Mouse (Mus musculus) layer of hippocampus, adult 9-10 months (tissue): ENCODE data around the gene Krtcap3.
A peak's percentile ranks its signal among the peaks of the same experiment; 100 is the strongest.

Experiments
- DNase-seq: peaks from one replicate; pipeline ENCODE4 v3.0.0; 2022; ENCODE audit warnings: low spot score

The Krtcap3 gene

DNA sequence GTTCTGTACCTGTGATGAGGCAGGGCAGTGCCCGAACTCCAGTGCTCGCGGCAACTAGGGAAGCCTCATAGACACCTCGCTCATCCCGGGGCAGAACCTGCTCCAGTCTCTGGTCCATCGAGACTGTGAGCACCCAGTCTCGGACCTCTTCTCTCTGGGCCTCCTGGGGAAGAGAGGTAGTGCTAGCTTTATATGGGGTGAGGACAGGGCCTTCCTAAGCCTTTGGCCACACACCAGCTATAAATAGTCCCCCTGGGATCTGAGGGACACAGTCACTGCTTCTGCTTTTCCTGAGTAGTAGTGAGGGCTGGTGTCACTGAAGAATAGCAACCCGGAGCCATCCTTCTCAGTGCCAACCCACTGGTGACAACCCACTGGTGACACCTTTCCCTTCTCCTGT, 2.3 kb downstream of the Krtcap3 start:
- no peak for DNase-seq

DNA sequence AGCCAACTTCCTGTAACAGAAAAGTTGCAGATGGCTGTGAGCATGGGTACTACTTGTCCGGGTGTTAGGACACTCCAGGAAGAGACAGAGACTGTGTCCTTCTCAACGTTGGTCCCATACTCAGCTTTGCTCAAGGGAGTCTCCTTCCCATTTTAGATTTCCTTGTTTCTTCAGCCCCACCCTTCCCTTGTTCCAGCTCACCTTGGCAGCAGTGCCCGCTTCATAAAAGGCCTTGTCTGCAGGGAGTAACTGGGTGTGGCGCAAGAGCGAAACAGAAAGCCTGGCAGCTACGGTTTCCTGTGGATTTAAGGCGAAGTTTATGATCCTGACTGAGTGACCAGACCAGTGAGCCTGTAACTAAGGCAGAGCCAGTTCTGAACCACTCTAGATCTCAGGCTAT, 3.0 kb downstream of the Krtcap3 start:
- no peak for DNase-seq

DNA sequence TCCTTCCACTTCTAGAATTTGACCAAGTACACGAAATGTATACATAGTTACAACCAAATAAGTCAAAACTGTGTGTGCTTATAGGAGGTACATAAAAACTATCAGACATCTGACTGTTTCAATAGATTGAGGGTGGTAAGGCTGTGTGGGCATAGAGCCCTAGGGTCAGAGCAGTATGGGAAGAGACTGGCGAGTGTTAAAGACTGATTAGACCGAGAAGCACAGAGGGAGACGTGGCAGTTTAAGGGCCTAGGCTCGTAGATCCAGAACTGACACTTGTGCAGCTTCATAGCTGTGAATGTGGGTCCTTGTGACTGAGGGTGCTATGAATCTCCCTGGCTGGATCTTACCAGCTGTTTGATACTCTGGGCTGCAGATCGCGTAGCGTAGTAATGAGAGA, 3.4 kb downstream of the Krtcap3 start:
- no peak for DNase-seq

DNA sequence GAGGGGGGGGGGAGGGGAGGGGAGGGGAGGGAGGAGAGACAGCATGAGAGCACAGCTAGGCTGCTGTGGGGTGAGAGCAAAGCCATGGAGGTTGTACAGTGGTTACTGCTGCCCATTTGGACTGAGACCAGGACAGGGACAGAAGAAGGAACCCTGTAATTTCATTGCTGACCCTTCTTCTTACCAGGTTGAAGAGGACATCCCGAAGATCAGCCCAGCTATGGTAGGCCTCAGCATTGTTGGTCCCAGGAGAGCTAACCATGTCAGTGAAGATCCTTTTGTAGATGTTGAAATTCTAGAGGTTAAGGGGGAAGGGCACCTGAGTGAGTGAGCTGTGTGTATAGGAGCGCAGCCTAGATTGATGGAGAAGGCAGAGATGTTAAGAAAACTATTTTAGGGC, 3.9 kb downstream of the Krtcap3 start:
- no peak for DNase-seq

DNA sequence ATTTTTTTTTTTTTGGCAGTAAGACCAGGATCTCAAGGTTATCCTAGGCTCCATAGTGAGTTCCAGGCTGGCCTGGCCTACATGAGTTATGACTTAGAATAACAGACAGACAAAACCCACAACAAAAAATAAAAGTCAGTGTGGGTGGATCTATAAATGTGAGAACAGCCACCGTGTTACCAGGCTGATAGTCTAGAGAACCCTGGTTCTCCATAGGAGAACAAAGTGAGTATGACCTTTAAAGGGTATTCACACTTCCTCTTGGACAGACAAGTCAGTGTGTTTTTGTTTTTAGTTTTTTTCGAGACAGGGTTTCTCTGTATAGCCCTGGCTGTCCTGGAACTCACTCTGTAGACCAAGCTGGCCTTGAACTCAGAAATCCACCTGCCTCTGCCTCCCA, 4.5 kb downstream of the Krtcap3 start:
- no peak for DNase-seq

DNA sequence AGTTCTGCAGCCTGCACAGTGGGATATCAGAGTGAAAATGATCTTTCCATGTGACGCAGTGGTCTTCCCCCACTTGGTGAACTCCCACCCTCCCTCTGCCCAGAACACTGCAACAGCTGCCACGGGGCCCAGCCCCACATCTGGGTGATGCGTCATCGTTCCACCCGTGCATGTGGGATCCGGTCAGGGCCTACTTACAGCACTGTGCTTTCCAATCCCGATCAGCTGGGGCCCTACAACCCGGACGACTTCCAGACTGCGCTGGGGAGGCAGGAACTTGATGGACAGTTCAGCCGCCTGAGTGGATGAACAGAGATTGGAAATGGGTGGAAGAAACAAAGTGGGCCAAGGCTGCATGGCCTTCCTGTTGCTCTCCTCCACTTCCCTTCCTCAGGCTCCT, 6.1 kb downstream of the Krtcap3 start:
- DNase-seq, result no peak

DNA sequence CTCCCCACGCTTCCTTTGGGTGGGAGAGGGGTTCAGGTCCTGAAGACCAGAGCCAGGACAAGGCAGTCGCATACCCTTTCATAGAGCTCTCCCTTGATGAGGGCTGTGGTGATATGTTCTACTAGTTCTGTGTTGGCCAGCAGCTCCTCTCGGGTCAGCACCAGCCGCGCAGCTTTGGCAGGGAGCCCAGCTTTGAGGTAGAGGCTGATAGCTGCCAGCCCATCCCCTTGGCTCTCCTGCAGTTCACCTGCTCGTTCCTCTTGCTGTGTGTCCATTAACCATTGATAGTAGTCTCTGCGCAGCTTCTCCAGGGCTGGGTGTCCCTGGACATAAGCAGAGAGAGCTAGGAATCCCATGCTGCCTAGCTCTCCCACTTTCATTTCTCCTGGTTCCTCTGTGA, 14.6 kb downstream of the Krtcap3 start:
- no peak for DNase-seq

DNA sequence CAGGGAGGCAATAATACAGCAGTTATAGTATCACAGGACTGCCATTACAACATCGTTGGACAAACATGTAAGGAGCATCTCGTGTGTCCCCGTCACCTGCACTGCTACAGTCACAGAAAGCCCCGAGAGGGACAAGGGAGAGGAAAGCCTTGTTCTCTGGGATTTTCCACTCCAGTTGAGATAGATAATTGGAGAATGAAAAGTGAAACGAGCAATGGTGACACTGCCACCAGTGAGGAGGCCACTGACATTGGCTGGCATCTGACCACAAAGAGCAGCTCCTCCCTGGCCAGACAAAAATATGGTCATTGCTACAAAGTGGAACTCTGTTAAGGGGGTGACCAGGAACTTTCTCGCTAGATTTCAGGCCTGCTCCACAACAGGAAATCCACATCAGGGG, 16.2 kb downstream of the Krtcap3 start:
- no peak for DNase-seq

DNA sequence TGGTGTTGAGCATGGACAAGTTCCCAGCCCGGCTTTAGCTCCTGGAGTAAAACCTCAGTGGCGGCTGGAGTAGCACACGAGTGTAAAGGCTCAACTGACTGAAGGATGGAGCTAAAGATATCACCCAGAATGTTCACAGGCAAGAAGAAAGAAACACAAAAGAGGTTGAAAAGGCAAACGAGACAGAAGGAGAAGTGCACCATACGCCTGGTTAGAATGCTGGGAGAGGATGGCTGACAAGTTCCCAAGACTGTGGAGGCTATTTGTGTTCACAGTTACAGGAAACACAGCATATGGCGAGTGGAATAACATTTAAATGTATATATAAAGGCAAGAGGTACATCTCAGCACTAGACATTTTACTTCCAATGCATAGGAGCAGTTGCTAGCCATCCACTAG, 21.5 kb downstream of the Krtcap3 start:
- DNase-seq, result no peak

DNA sequence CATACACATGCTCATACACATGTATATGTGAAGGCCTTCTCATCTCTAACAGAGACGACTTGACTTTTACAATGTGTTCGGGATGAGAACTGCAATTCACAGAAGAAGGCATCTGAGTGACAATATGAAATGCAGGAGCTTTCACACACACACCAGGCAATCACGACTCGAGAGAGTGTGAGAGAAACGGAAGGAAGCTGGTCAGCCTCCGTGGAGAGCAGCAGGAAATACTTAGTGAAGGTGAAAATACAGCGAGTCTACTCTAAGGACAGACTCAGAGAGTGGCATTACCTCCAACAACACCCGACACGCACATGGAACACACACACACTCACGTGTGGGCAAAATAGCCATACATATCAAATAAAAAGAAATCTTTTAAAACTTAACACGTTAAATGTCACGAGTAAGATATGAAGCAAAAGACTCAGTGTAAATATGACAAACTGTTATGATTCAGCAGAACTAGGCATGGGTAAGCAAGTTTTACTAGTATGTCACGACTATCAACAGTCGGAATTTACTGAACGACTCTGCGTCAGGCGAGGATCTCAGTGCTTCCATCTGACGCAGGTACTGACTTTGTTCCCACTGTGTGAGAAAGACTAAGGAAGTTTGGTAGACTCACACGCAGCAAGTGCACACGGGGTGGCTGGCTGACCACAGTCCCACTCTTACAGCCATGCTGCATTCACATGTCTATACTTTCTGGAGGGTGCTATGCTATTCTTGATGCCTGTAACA, 27.9 kb downstream of the Krtcap3 start:
- no peak for DNase-seq

DNA sequence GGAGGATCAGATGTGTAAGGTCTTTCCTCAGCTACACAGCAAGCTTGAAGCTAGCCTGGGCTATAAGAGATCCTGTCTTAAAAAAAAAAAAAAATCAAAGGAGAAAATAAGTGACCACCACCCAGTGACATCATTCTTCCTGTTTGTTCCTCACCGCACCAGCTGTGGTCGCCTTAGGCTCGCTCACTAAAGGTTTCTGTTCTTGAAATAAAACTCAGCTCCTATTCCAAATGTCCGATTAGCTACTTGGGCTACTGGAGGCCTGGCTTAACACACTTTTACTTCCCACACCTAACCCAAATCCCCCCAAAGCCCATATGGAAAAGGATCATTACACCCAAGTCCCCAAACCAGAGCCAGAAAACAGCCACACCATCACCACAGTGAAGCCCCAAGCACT, 36.7 kb downstream of the Krtcap3 start:
- DNase-seq, result no peak

DNA sequence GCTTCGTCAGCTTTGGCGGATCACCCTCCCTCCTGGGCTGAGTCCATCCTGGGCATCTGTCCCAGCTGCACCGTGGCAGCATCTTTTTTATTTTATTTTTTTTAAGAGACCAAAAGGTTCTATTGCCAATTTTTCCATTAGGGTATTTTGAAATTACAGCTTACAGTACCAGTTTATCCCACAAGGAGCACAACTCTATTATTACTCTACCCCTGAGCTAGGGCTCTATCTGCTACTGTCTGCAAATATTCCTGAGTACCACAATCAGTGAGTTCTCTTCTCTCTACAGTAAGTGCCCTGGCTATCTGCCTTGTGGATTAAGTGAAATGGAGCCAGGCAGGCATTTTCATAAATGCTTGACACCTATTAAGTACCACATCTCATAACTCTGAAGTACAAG, 37.2 kb downstream of the Krtcap3 start:
- DNase-seq, result no peak

DNA sequence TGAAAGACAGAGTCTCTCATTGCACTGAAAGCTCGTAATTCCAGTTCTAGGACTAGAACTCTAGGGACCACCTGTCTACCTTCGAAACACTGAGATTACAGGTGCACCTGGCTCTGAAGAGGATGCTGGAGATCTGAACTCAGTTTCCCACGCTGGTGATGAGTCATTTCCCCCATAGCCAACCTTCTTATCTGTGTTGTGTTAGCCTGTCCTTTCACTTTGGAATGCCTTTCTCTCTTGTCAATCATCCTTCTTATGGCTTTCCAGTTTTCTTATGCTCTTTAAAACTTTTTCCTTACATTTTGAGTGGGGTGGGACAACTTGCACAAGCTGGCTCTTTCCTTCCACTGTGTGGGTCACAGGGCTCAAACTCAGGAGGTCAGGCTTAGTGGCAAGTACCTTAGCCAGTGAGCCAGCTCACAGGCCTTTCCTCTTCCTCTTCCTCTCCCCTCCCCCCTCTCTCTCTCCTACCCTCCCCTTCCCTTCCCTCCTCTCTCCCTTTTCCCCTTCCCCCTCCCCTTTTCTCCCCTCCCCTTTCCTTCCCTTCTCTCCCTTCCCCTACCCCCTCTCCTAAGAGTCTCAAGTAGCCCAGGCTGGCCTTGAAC, 38.2 kb downstream of the Krtcap3 start:
- no peak for DNase-seq

DNA sequence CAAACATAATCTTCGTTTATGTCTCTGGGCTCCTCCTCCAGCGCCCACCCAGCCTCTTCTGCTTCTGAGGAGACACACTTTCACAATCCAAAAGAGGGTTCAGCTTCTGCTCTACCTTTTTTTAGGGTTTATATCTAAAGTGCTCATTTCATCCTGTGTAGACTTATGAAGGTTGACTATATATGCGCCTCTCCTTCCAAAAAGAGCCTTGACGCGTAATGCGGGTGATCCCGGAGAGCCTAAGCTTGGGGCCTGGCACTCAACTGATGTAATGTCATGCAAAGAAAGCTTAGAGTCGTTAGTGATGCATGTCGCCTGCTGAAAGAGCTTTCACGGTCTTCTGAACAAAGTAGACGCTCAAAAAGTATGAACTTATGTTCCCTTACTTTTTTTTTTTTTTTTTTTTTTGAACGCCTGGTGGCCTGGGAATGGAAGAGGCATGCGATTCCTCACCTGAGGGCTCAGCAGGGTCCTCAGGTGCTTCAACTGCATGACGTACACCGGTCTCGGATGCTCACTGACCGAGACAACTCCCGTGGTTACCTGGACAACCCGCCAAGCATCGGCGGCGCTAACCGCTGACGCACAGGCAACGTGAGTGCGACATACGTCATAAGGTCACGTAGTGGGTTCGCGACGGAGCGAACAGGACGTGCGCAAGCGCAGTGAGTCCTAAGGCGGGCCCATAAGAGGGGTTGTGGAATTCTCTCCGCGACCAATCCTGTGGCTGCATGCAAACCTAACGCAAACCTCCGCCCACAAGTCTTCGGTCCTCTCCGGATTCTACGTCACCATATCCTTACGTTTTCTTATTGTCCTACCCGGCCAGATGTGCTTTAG, 39.2 kb downstream of the Krtcap3 start, which contains the start of gene Ift172:
Ift172 (minus strand) TSS at position 596 of the 840 bp plus-strand sequence.
- DNase-seq, result peak; percentile 89

DNA sequence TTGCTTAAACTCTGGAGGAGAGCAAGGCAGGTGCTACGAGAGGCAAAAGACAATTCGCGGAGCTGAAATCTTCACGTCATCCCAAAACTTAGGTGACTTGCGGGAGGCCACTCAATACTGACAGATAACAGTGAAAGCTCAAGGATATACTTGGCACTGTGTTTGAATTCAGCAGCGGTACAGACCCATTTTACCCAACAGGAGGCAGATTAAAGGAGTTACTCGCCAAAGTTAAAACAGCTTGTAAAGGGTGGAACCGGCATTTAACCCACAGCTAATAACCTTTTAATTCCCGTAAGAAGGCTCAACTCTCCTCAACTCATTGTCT, 39.8 kb downstream of the Krtcap3 start:
- DNase-seq, result no peak

DNA sequence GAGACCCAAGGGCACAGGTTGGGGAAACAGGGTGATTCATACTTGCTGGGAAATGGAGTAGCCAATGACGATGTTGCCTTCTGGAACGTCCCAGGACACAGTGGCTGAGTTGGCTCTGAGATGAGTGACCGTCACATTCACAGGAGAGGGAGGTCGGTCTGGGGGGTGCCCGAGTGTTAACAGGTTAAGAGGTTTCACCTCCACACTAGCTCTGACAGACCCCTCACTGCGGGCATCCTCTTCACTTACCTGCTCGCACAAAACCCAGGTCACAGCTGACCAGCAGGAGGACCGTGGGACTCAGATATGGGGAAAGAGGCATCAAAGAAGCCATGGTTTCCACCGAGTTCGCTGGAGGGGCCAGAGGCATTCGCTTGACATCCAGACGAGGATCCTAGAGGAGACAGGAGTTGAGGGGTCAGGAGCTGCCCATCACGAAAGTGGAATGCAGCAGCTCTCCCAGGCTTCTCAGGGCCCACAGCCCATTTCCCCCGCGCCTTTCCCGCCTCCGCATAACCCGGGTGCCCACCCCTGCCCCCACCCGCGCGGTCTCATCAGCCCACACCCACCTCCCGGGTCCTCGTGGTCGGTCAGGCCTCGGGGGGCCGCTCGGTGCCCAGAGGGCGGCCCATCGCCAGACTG, 43.6 kb downstream of the Krtcap3 start:
- no peak for DNase-seq

DNA sequence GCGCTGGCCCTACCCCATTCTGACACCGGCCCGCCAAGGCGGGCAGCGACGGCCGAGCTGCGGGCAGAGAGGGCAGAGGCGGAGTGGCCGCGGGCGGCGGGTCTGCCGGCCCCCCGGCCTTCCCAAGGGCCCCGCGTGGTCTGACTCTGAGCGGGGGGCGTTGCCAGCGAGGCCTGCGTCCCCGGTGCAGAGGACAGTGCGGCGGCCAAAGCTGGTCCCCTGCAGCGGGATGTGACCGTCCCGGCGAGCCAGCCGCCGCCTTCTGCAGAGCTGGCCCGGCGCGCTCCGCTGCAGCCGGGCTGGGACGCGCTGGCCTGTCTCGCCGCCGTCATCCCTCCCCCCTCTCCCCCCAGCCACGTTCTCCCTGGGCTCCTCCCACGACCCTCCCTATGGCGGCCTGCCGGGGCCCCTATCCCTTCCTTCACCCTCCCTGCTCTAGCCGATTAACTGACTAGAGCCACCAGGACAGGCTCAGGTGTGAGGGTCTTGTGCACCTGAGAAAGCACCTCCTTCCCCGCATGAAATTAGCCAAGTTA, 44.2 kb downstream of the Krtcap3 start, which contains the start of gene Fndc4:
Fndc4 (minus strand) TSS at position 475 of the 536 bp plus-strand sequence.
- DNase-seq, result no peak

DNA sequence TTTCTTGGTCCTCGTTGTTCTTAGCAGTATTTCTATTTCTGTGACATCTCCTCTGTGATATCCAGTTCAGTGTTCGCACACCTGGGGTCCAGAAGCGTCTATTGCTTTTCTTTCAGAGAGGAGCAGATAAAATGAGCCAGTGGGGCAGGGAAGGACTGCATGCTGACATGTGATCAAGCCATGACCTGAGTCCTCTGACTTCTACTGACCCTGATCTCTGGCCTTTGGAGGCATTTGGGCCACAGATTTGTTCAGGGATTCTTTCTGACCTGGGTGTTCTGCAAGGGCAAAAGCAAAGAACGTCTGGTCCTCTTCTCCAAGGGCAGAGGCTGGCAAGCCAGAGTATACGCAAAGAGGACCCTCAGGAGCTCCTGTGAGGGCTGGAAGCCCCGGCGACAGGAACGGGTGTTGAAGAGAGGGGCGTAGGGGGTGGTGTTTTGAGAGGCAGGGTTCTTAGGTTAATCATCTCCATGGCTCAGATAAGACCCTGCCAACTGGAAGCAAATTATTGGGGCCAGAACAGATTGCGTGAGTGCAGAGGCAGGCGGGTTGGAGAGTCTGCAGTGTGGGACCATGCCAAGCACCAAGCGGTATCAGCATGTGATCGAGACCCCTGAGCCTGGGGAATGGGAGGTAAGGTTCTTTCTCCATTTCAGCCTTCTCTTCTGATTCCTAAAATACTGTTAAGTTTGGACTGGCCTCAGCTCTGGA, 45.7 kb downstream of the Krtcap3 start, which contains the start of gene Gckr:
Gckr (plus strand) TSS at position 397 of the 711 bp plus-strand sequence.
- DNase-seq, result no peak

DNA sequence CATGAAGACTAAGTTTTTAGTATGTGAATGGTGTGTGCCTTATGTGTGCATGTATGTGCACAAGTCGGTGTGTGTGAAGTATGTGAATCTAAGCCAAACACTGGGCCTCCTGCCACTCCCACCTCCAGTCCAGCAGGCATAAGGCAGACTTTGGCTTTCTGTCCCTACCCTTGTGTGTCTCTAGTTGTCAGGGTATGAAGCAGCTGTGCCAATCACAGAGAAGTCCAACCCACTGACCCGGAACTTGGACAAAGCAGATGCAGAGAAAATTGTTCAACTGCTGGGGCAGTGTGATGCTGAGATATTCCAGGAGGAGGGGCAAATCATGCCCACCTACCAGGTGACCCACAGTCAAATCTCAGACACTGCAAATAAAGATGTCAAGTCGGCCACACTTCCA, 46.5 kb downstream of the Krtcap3 start:
- DNase-seq, result no peak

DNA sequence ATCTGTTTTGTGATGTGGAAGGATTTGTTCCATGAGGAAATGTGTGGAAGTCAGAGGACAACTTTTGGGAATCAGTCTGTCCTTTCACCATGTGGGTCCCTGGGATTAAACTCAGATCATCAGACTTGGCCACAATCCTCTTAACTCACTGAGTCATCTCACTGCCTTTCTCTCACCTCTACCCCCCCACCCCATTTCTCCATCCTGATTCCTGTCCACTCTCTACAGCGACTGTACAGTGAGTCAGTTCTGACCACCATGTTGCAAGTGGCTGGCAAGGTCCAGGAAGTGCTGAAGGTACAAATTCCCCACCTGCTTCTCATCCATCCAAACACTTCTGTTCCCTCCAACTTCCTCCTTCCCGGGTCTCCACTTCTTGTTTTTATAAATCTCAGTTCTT, 47.0 kb downstream of the Krtcap3 start:
- no peak for DNase-seq

DNA sequence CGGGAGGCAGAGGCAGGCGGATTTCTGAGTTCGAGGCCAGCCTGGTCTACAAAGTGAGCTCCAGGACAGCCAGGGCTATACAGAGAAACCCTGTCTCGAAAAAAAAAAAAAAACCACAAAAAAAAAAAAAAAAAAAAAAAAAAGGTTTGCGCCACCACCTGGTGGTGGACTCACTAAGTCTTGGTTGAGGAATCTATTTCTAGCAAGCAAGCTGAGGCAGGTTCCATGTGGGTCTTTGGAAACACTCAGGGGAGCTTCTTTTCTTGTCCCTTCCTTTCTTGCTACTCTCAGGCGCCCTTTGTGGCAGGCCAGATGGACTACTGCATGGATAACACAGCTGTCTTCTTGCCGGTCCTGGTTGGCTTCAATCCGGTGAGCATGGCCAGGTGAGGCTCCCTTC, 50.4 kb downstream of the Krtcap3 start:
- DNase-seq, result no peak
